Mouse (Mus musculus) lung, embryonic 14.5 days (tissue): ENCODE results near the gene Sidt2. TPM values are rescaled to one million over a fixed set of nuclear protein-coding genes. Genes with fewer than 3 reads are reported as not detected.

Source experiments
- ATAC-seq: fragments of 200-750 bp; cut with Nextera tagmentation; 2 replicates; pipeline ENCODE4 v1.8.0; 2017; ENCODE audit warnings: mild to moderate bottlenecking, moderate TSS enrichment, moderate library complexity; ENCODE audit not compliant: insufficient read depth
- DNase-seq: peaks from one replicate; pipeline ENCODE4 v3.0.0-alpha.2; 2015
- H3K27ac ChIP-seq: fragments of 300-500 bp; sonication (generic); 2 replicates; pipeline ENCODE4 v1.5.1; 2014; ENCODE audit warnings: low read depth, mild to moderate bottlenecking, moderate library complexity
- H3K27me3 ChIP-seq: fragments of 300-500 bp; sonication (generic); 2 replicates; pipeline ENCODE4 v1.6.1; 2014; ENCODE audit warnings: low read length, control low read depth; ENCODE audit not compliant: insufficient read depth
- H3K36me3 ChIP-seq: fragments of 300-500 bp; sonication (generic); 2 replicates; pipeline ENCODE4 v1.6.1; 2014; ENCODE audit warnings: control low read depth; ENCODE audit not compliant: insufficient read depth
- H3K4me1 ChIP-seq: fragments of 300-500 bp; sonication (generic); 2 replicates; pipeline ENCODE4 v1.6.1; 2014; ENCODE audit warnings: antibody characterized with exemption, control low read depth; ENCODE audit not compliant: insufficient read depth
- H3K4me2 ChIP-seq: fragments of 300-500 bp; sonication (generic); 2 replicates; pipeline ENCODE4 v1.6.1; 2014; ENCODE audit warnings: mild to moderate bottlenecking
- H3K4me3 ChIP-seq: fragments of 300-500 bp; sonication (generic); 2 replicates; pipeline ENCODE4 v1.5.1; 2014; ENCODE audit warnings: low read depth, low read length
- H3K9ac ChIP-seq: fragments of 300-500 bp; sonication (generic); 2 replicates; pipeline ENCODE4 v1.6.1; 2014
- H3K9me3 ChIP-seq: fragments of 300-500 bp; sonication (generic); 2 replicates; pipeline ENCODE4 v1.6.1; 2016; ENCODE audit warnings: low read depth, low read length, control low read depth
- CTCF ChIP-seq: IDR thresholded peaks from 2 replicates; pipeline ENCODE4 v1.5.1; 2016; ENCODE audit warnings: antibody characterized with exemption, low read depth
- WGBS: fragments of 180-500 bp; shearing (Covaris S2); extraction: QIAGEN DNeasy Blood & Tissue Kit; methylation state at CpG from one replicate; pipeline ENCODE4 v1.1.7; 2014; 5-methylcytosine and 5-hydroxymethylcytosine counted together
- polyA plus RNA-seq: library from polyadenylated mRNA; unstranded; fragments of >200 nt; fragmentation: Nextera tagmentation; extraction: Ambion mirVana; gene quantifications from 2 replicates; pipeline ENCODE4 v1.2.1, GENCODE M21; 2014

The Sidt2 gene
- polyA plus RNA-seq, 1 experiment from 2014 or later: 34.3 TPM

GRCm38 (mm10) chr9:45959661-45960060 lies 4.6 kb upstream of the Sidt2 start:
- no peak overlapping the region for H3K4me3 ChIP-seq
- 80% methylated on average over 7 of the region's 7 CpGs for WGBS
- H3K9ac ChIP-seq: no peak overlapping the region
- H3K27ac ChIP-seq: no peak overlapping the region
- no peaks in the 10 kb centered on the region for H3K27me3 ChIP-seq
- no peak for ATAC-seq
- TF ChIP-seq CTCF: no peak
- 0 out of 2 replicates have a peak, but pooled peaks cover 3% of the 10 kb centered on the region for H3K4me1 ChIP-seq
- H3K4me2 ChIP-seq: no peak overlapping the region
- H3K9me3 ChIP-seq: no peaks in the 10 kb centered on the region
- H3K36me3 ChIP-seq: peaks cover 30% of the 10 kb centered on the region
- DNase-seq: no peak

- Histone ChIP-seq H3K4me2 (no peak overlapping the region), H3K27me3 (no peaks in the 10 kb centered on the region), H3K4me1 (peaks cover 5% of the 10 kb centered on the region; the same call in 1 of the 2 replicates), H3K9ac (no peak overlapping the region), H3K36me3 (peaks cover 22% of the 10 kb centered on the region), H3K4me3 (no peak overlapping the region), H3K27ac (peak overlapping the region; percentile 21; the same call in 1 of the 2 replicates), H3K9me3 (no peaks in the 10 kb centered on the region)
- DNase-seq (no peak), ATAC-seq (no peak)
- 48% methylated on average over 4 of the region's 4 CpGs for WGBS
- no peak for TF ChIP-seq CTCF
These were observed 3.8 kb upstream of the Sidt2 start for GRCm38 (mm10) chr9:45958851-45959250.

DNA sequence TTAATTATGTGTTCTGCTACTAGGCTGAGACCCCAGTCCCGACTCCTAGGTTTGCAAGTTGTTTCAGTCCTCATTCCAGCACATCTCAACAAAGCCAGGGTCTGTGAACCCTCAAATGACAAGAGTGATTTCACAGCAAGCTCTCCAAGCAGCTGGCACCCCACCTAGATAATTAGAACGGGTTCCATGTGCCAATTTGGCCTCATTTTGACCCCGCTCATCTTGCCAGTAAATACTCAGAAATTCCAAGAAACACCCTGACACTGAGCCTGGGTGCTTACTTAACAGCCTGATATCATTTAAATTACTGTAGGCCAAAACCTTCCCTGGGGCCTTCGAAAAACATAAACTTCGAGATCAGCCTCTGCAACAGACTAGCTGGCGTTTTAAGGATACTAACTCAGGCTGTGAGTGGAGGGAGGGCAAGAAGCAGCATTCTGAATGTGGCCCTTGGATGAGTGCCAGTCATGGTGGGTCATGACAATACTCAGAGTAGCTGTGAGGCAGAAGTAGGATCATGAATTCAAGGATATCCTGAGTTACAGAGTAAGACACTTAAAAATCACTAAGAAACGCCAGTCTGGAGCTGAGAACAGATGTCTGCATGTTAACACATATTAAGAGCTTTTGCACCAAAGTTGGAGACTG lies 3.1 kb upstream of the Sidt2 start:
- WGBS: 57% methylated on average over 7 of the region's 7 CpGs
- Histone ChIP-seq H3K36me3 (peaks cover 15% of the 10 kb centered on the region), H3K9me3 (no peaks in the 10 kb centered on the region), H3K27me3 (no peaks in the 10 kb centered on the region), H3K27ac (peak overlapping the region; percentile 24; the same call in 1 of the 2 replicates), H3K4me2 (no peak overlapping the region), H3K4me3 (no peak overlapping the region), H3K9ac (no peak overlapping the region), H3K4me1 (peaks cover 6% of the 10 kb centered on the region; the same call in 1 of the 2 replicates)
- DNase-seq (peak; percentile 51), ATAC-seq (no peak)
- TF ChIP-seq CTCF: no peak

DNA sequence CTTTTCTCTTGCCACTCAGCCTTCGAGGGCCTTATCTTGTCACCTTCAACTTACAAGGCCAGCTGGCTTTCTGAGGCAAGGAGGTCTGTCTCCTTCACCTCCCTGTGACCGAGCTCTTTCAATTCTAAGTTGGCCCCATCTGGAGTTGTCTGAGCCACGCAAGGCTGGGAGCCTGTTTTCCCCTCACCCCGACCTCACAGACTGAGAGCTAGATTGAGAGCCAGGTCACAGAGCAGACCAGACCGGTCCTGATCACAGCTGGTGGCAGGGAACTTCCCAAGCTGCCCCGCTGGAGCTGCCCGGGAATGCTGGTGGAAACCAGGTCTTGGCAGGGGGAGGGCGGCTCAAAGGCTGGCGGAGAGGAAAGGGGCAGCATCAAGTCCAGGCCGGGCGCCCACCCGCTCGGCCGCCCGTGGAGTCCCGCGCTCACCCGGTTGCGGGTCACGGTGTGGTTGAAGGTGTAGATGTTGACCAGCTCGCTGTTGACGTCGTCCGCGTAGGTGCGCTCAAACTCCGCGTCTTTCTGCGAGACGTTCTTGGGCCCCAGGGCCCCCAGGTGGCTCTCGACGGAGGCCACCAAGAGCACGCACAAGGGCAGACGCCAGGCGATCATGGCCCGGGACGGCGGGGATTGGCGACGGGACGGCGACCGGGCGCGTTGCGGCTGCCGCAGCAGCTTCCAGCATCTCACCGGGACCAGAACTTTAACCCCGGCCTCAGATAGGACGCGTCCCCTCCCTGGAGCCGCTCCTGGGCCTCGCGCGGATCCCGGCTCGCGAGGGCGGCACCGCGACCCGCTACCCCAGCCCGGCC lies 558 bp downstream of the Sidt2 start:
- H3K4me3 ChIP-seq: peak overlapping the region; percentile 93
- peak overlapping the region; percentile 90 for H3K27ac ChIP-seq
- ATAC-seq (peak; percentile 50), DNase-seq (peak; percentile 55)
- WGBS: under 1% methylated on average over 60 of the region's 63 CpGs
- peaks cover 27% of the 10 kb centered on the region for H3K36me3 ChIP-seq
- H3K9me3 ChIP-seq: no peaks in the 10 kb centered on the region
- H3K27me3 ChIP-seq: no peaks in the 10 kb centered on the region
- H3K4me2 ChIP-seq: peak overlapping the region; percentile 65
- H3K9ac ChIP-seq: peak overlapping the region; percentile 90
- TF ChIP-seq CTCF: no peak
- H3K4me1 ChIP-seq: peaks cover 6% of the 10 kb centered on the region; the same call in 1 of the 2 replicates

DNA sequence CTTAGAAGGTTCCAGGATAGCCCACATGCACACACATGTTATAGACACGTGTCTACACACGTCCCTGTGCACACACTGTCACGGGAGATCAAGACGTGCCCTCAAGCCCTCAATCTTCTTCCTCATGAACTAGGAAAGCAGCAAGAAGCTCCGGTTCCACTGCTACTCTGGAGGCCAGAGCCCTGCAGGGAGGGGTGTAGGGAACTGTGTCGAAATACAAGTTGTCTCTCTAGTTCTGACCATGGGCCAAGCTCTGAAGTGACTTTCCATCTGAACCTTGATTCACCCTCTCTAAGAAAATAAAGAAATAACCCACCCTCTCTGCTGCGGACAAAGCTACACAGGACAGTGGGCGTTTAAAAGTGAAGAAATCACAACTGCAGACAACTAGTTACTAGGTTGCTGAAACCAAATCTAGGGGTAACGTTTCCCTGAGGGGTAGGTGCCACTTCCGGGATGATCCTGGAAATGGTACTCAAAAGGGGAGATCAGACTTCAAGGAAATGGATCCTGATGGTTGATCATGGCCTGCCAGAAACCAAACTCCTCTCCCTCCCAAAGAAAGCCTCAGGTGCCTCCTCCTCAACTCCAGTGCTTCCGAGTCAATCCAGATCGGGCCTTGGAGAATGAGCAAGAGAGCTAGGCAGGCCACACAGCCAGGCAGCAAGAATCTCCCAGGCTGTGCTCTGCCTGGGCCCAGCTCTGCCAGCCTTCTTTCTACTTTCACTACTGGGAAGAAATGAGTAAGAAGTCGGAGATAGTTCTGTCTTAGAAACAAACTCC lies 1.4 kb downstream of the Sidt2 start:
- Histone ChIP-seq H3K9ac (peak overlapping the region; percentile 90), H3K36me3 (peaks cover 34% of the 10 kb centered on the region), H3K9me3 (no peaks in the 10 kb centered on the region), H3K27ac (peak overlapping the region; percentile 90; the same call in 1 of the 2 replicates), H3K27me3 (no peaks in the 10 kb centered on the region), H3K4me3 (peak overlapping the region; percentile 93), H3K4me2 (peak overlapping the region; percentile 65), H3K4me1 (peaks cover 3% of the 10 kb centered on the region; the same call in 1 of the 2 replicates)
- WGBS: 46% methylated on average over 13 of the region's 13 CpGs
- no peak for DNase-seq
- TF ChIP-seq CTCF: no peak
- no peak for ATAC-seq

- no peak for TF ChIP-seq CTCF
- H3K4me3 ChIP-seq: no peak overlapping the region
- ATAC-seq (no peak), DNase-seq (no peak)
- no peak overlapping the region for H3K27ac ChIP-seq
- WGBS: 75% methylated on average over 7 of the region's 7 CpGs
- peaks cover 3% of the 10 kb centered on the region; the same call in 1 of the 2 replicates for H3K4me1 ChIP-seq
- H3K36me3 ChIP-seq: peaks cover 41% of the 10 kb centered on the region
- no peak overlapping the region; the same call in 1 of the 2 replicates for H3K9ac ChIP-seq
- H3K4me2 ChIP-seq: peak overlapping the region; percentile 65; the same call in 1 of the 2 replicates
- H3K27me3 ChIP-seq: no peaks in the 10 kb centered on the region
- H3K9me3 ChIP-seq: no peaks in the 10 kb centered on the region
These were observed 2.2 kb downstream of the Sidt2 start for GRCm38 (mm10) chr9:45952890-45953289.
